Mouse (Mus musculus) liver, embryonic 14.5 days (tissue): ENCODE data around the gene Bmt2. TPM values are rescaled to one million over a fixed set of nuclear protein-coding genes. Genes with fewer than 3 reads are reported as not detected.

Experiments used
- ATAC-seq: fragments of 200-750 bp; cut with Nextera tagmentation; 2 replicates; pipeline ENCODE4 v1.8.0; 2017; ENCODE audit warnings: moderate number of reproducible peaks, mild to moderate bottlenecking, moderate library complexity; ENCODE audit not compliant: insufficient read depth
- DNase-seq, 3 experiments: peaks; one replicate each; pipeline ENCODE4 v3.0.0-alpha.2; 2012 to 2013; ENCODE audit warnings: low read depth in 3 of 3, low spot score in 3 of 3
- H3K27ac ChIP-seq: fragments of 300-500 bp; sonication (generic); 2 replicates; pipeline ENCODE4 v1.5.1; 2014; ENCODE audit warnings: moderate library complexity, mild to moderate bottlenecking, control low read depth, inconsistent platforms
- H3K27me3 ChIP-seq: fragments of 300-500 bp; sonication (generic); 2 replicates; pipeline ENCODE4 v1.6.1; 2014; ENCODE audit warnings: mild to moderate bottlenecking, low read length, moderate library complexity; ENCODE audit not compliant: control insufficient read depth, insufficient read depth
- H3K36me3 ChIP-seq: fragments of 300-500 bp; sonication (generic); replicated peaks from 2 replicates; pipeline ENCODE4 v1.6.1; 2014; ENCODE audit warnings: low read depth; ENCODE audit not compliant: control insufficient read depth, insufficient read depth
- H3K4me1 ChIP-seq, 2 experiments: fragments of 200-500 bp in 1 of 2; fragments of 300-500 bp in 1 of 2; sonication (generic) in 1 of 2; replicated peaks; 2 replicates each; pipeline ENCODE4 v1.6.1; 2012 to 2014; ENCODE audit warnings: antibody characterized with exemption in 1 of 2, inconsistent platforms in 1 of 2, low read length in 1 of 2; ENCODE audit not compliant: control insufficient read depth in 2 of 2, insufficient read depth in 2 of 2
- H3K4me2 ChIP-seq: fragments of 300-500 bp; sonication (generic); 2 replicates; pipeline ENCODE4 v1.6.1; 2014; ENCODE audit warnings: low read depth, mild to moderate bottlenecking, control low read depth, moderate library complexity
- H3K4me3 ChIP-seq, 2 experiments: fragments of 200-500 bp in 1 of 2; fragments of 300-500 bp in 1 of 2; sonication (generic) in 1 of 2; 2 replicates each; pipeline ENCODE4 v1.5.1; 2012 to 2014; ENCODE audit warnings: low read depth in 2 of 2, low read length in 2 of 2, mild to moderate bottlenecking in 2 of 2, control low read depth in 1 of 2, inconsistent platforms in 1 of 2, moderate library complexity in 1 of 2; ENCODE audit not compliant: insufficient read depth in 1 of 2
- H3K9ac ChIP-seq: fragments of 300-500 bp; sonication (generic); replicated peaks from 2 replicates; pipeline ENCODE4 v1.6.1; 2014; ENCODE audit warnings: mild to moderate bottlenecking, control low read depth, moderate library complexity
- H3K9me3 ChIP-seq: fragments of 300-500 bp; sonication (generic); 2 replicates; pipeline ENCODE4 v1.6.1; 2016; ENCODE audit warnings: low read length, mixed read lengths; ENCODE audit not compliant: control insufficient read depth
- CTCF ChIP-seq: IDR thresholded peaks from 2 replicates; pipeline ENCODE4 v1.5.1; 2016; ENCODE audit warnings: antibody characterized with exemption, low read depth, control low read depth
- EP300 ChIP-seq: IDR thresholded peaks from 2 replicates; pipeline ENCODE4 v1.6.1; 2016; ENCODE audit warnings: antibody characterized with exemption, low read depth
- WGBS: fragments of 180-500 bp; shearing (Covaris S2); extraction: QIAGEN DNeasy Blood & Tissue Kit; methylation state at CpG from one replicate; pipeline ENCODE4 v1.1.7; 2014; ENCODE audit not compliant: insufficient replicate concordance; 5-methylcytosine and 5-hydroxymethylcytosine counted together
- polyA plus RNA-seq, 2 experiments: library from polyadenylated mRNA; depleted of rRNA in 1 of 2; stranded (reverse) in 1 of 2; unstranded in 1 of 2; fragments of >200 nt; fragmentation: Nextera tagmentation in 1 of 2; extraction: Ambion mirVana in 1 of 2; gene quantifications; 2 replicates each; pipeline versions ENCODE4 v1.2.1 to v1.2.3; 2012 to 2014

Bmt2 gene
- polyA plus RNA-seq, 2 experiments, result 2.2 to 3.0 TPM

DNA sequence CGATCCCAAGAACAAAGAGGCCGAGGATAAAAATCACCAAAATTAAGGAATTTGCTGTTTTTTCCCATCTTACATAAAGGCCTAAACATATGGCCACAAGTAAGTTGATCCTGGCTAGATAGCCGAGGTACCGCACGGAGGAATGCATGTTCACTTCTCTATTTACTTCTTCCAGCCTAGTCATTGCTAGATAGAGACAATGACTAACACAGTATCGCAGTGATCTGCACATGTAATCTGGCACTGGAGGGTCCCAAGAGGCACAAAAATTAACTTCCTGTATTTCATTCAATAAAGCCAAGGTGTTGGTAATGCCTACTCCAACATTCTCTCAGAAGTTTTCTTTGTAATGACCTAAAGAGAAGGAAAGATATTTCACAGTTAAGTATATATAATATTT is 74.6 kb downstream of the Bmt2 start:
- H3K36me3 ChIP-seq, result peaks cover 2% of the 10 kb centered on the region
- no peak overlapping the region for H3K4me2 ChIP-seq
- H3K9me3 ChIP-seq, result no peaks in the 10 kb centered on the region
- no peaks in the 10 kb centered on the region for H3K27me3 ChIP-seq
- no peak overlapping the region for H3K27ac ChIP-seq
- H3K9ac ChIP-seq, result no peak overlapping the region
- no peak overlapping the region for H3K4me3 ChIP-seq
- WGBS, result 75% methylated on average over 6 of the region's 6 CpGs
- TF ChIP-seq EP300 (no peak), CTCF (no peak)
- no peak for DNase-seq
- no peak for ATAC-seq
- H3K4me1 ChIP-seq, result peaks cover 7 to 11% of the 10 kb centered on the region in 2 experiments

DNA sequence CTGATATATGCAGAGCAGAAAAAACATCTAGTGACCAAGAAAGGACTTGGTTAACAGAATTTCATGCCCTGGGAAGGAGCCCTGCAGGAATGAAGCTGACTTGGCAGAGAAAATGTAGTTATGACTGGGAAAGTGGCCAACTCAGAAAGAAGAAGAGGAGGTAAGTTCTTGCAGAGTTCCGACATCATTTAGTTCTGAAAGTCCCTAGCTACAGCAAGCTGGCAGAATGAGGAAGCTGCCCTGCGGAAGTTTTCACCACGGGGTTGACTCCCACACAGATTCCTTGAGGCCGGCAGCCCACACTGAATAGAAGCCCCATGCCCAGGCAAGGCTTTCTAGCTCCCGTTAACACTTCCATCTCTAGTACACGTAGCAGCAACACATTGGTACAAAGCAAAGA is 76.2 kb downstream of the Bmt2 start:
- no peak overlapping the region; the same call in 1 of the 2 replicates for H3K9ac ChIP-seq
- no peak for ATAC-seq
- no peak overlapping the region for H3K27ac ChIP-seq
- peaks cover 3 to 6% of the 10 kb centered on the region in 2 experiments; a peak in 3 of 4 replicates for H3K4me1 ChIP-seq
- no peak for TF ChIP-seq CTCF
- no peak overlapping the region for H3K4me2 ChIP-seq
- no peaks in the 10 kb centered on the region for H3K27me3 ChIP-seq
- peaks cover 2% of the 10 kb centered on the region for H3K36me3 ChIP-seq
- 25% methylated on average over 6 of the region's 6 CpGs for WGBS
- no peaks in the 10 kb centered on the region for H3K9me3 ChIP-seq
- peak in 1 of 3 experiments; percentile 16 for DNase-seq
- no peak overlapping the region for H3K4me3 ChIP-seq

DNA sequence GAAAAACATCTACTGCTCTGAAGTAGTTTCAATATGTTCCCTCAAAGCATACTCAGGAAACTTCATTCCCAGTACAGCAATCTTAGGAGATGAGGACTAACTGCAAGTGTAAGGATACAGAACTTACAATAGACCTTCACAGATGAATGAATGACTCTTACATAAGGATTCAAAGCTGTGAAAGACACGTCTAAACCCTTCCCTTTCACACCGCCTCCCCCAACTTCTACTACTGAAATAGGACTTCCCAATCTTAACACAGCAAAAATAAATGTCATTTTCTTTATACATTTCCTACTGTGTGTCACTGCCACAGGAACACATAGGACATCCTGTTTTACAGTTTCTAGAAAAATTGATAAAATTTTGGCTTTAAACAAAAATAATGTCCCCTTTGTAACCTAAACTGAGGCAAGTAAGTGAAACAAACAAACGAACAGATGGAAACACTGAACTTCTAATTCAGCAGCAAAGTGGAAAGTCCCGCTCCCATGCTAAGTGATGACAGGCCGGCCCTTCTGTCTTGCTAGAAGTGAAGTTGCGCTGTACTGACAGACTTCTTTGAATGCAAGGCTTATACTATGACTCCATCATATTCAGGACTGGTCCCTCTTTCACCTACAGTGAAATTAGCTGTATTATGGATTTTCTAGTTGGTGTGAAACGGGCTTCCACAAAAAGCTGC is 79.4 kb downstream of the Bmt2 start:
- Histone ChIP-seq H3K4me2 (no peak overlapping the region), H3K4me1 (no peaks in the 10 kb centered on the region; a peak in 1 of 4 replicates), H3K27ac (no peak overlapping the region), H3K27me3 (no peaks in the 10 kb centered on the region), H3K36me3 (peaks cover 10% of the 10 kb centered on the region), H3K9me3 (no peaks in the 10 kb centered on the region), H3K4me3 (no peak overlapping the region), H3K9ac (no peak overlapping the region)
- WGBS, result 77% methylated on average over 7 of the region's 7 CpGs
- DNase-seq, result no peak
- no peak for ATAC-seq
- no peak for TF ChIP-seq CTCF
- TF ChIP-seq EP300, result no peak

DNA sequence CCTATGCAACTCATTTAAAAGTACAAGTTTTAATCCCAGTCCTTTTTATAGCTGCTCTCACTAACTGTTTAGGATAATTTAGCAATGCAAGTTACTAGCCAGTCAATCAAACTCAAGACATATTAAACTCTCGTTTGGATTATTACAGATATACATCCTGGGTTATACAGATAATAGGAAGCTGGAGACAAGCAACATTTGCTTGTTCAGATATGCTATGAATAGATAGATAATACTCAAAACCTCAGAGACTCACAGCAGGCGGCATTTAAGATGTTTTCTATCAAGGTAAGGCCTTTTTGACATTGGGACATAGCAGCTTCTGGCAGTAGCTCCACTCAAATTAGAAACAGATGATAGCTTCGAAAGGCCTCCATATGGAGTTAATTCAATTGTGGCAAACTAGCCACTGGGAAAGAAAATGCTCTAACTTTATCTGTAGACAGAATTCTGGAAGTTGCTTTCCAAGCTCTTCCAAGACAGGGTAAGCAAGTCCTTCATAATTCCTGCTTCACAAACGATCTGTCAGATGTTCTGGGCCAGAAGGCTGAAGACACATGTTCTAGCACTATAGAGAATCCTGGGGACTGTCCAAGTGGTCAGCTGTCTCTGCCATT is 84.9 kb downstream of the Bmt2 start:
- Histone ChIP-seq H3K36me3 (peaks cover 14% of the 10 kb centered on the region), H3K9ac (no peak overlapping the region), H3K4me1 (0 out of 4 replicates have a peak, but pooled peaks cover 0 to under 1% of the 10 kb centered on the region in 2 experiments), H3K9me3 (no peaks in the 10 kb centered on the region), H3K27me3 (no peaks in the 10 kb centered on the region), H3K4me3 (no peak overlapping the region), H3K27ac (no peak overlapping the region), H3K4me2 (no peak overlapping the region)
- no peak for DNase-seq
- no peak; the same call in 1 of the 2 replicates for ATAC-seq
- TF ChIP-seq EP300 (0 out of 2 replicates have a peak, but pooled peaks have one; percentile 16), CTCF (no peak)
- WGBS, result 47% methylated on average over 4 of the region's 4 CpGs

DNA sequence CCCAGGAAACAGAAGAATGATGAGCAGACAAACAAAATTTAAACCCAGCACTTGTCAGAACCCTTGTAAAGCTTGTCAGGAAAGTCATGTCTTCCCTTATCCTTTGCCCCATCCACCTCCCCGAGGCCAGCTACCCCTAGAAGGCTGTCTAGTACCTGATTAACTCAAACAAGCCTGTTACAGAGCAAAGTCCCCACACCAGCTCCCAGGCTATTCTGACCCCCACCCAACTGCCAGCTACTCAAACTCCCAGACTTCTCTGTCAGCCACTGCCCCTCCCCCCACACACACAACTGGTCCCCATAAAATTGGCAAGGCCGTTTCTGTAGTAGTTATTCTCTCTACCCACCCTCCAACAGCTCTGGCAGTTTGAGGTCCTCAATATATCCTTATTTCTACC is 91.2 kb downstream of the Bmt2 start:
- Histone ChIP-seq H3K9me3 (no peaks in the 10 kb centered on the region), H3K27me3 (no peaks in the 10 kb centered on the region), H3K27ac (no peak overlapping the region), H3K4me2 (peak overlapping the region; percentile 31), H3K4me3 (no peak overlapping the region), H3K9ac (no peak overlapping the region), H3K36me3 (peaks cover 6% of the 10 kb centered on the region; the same call in 1 of the 2 replicates), H3K4me1 (peaks cover 0 to 7% of the 10 kb centered on the region in 2 experiments; a peak in 1 of 4 replicates)
- DNase-seq (peak in 1 of 3 experiments; percentile 23), ATAC-seq (peak; percentile 79; the same call in 1 of the 2 replicates)
- TF ChIP-seq EP300 (no peak), CTCF (no peak)
- 22% methylated on average over 2 of the region's 2 CpGs for WGBS
